Mouse (Mus musculus) heart, postnatal 0 days (tissue): ENCODE data around the gene Eras. TPM values are rescaled to one million over a fixed set of nuclear protein-coding genes. Genes with fewer than 3 reads are reported as not detected.

Source experiments
- ATAC-seq: fragments of 200-750 bp; cut with Nextera tagmentation; 2 replicates; pipeline ENCODE4 v1.8.0; 2017; ENCODE audit warnings: low read depth, moderate number of reproducible peaks, moderate library complexity; ENCODE audit not compliant: insufficient read depth
- DNase-seq: peaks from one replicate; pipeline ENCODE4 v3.0.0-alpha.2; 2016; ENCODE audit warnings: low spot score
- H3K27ac ChIP-seq: fragments of 300-500 bp; sonication (generic); 2 replicates; pipeline ENCODE4 v1.5.1; 2014; ENCODE audit warnings: low read depth, mild to moderate bottlenecking
- H3K27me3 ChIP-seq: fragments of 300-500 bp; sonication (generic); 2 replicates; pipeline ENCODE4 v1.6.1; 2014; ENCODE audit warnings: low read length, mixed read lengths; ENCODE audit not compliant: control insufficient read depth, insufficient read depth
- H3K36me3 ChIP-seq: fragments of 300-500 bp; sonication (generic); replicated peaks from 2 replicates; pipeline ENCODE4 v1.6.1; 2014; ENCODE audit warnings: low read length, mixed read lengths; ENCODE audit not compliant: control insufficient read depth, insufficient read depth
- H3K4me1 ChIP-seq: fragments of 300-500 bp; sonication (generic); 2 replicates; pipeline ENCODE4 v1.6.1; 2014; ENCODE audit warnings: antibody characterized with exemption; ENCODE audit not compliant: control insufficient read depth, insufficient read depth
- H3K4me2 ChIP-seq: fragments of 300-500 bp; sonication (generic); 2 replicates; pipeline ENCODE4 v1.6.1; 2014; ENCODE audit warnings: low read depth, mild to moderate bottlenecking, low read length, moderate library complexity
- H3K4me3 ChIP-seq: fragments of 300-500 bp; sonication (generic); 2 replicates; pipeline ENCODE4 v1.5.1; 2014; ENCODE audit warnings: low read depth, low read length
- H3K9ac ChIP-seq: fragments of 300-500 bp; sonication (generic); replicated peaks from 2 replicates; pipeline ENCODE4 v1.6.1; 2014; ENCODE audit warnings: low read depth, low read length, mixed read lengths
- H3K9me3 ChIP-seq: fragments of 300-500 bp; sonication (generic); replicated peaks from 2 replicates; pipeline ENCODE4 v1.6.1; 2016; ENCODE audit warnings: low read length; ENCODE audit not compliant: control insufficient read depth
- CTCF ChIP-seq: IDR thresholded peaks from 2 replicates; pipeline ENCODE4 v1.5.1; 2016; ENCODE audit warnings: antibody characterized with exemption, control low read depth, low read depth
- EP300 ChIP-seq: IDR thresholded peaks from 2 replicates; pipeline ENCODE4 v1.6.1; 2016; ENCODE audit warnings: antibody characterized with exemption, low read depth
- WGBS: fragments of 180-500 bp; shearing (Covaris S2); extraction: QIAGEN DNeasy Blood & Tissue Kit; methylation state at CpG from one replicate; pipeline ENCODE4 v1.1.7; 2014; 5-methylcytosine and 5-hydroxymethylcytosine counted together
- polyA plus RNA-seq: library from polyadenylated mRNA; unstranded; fragments of >200 nt; fragmentation: Nextera tagmentation; extraction: Ambion mirVana; gene quantifications from 2 replicates; pipeline ENCODE4 v1.2.1, GENCODE M21; 2015
- total RNA-seq: library from RNA; depleted of rRNA; stranded (reverse); fragments of >200 nt; gene quantifications from 2 replicates; pipeline ENCODE4 v1.2.3, GENCODE M21; 2014; ENCODE audit warnings: low replicate concordance; rRNA removed

Eras gene
- not detected in 2 replicates for total RNA-seq
- polyA plus RNA-seq, result not detected in 2 replicates

GRCm38 (mm10) chrX:7928270-7928790 is at the start of gene Eras:
TSS of gene Eras (minus strand) at chrX:7928607.
- Histone ChIP-seq H3K4me3 (no peak within 1 kb of the TSS), H3K4me2 (no peak within 1 kb of the TSS), H3K9me3 (no peaks in the 10 kb centered on the region), H3K27ac (no peak within 1 kb of the TSS), H3K4me1 (no peaks in the 10 kb centered on the region), H3K9ac (no peak within 1 kb of the TSS), H3K27me3 (peaks cover 23% of the 10 kb centered on the region), H3K36me3 (no peaks in the 10 kb centered on the region; the same call in 1 of the 2 replicates)
- 20% methylated on average over 17 of the region's 19 CpGs for WGBS
- ATAC-seq (no peak), DNase-seq (no peak)
- no peak for TF ChIP-seq EP300
- no peak for TF ChIP-seq CTCF

DNA sequence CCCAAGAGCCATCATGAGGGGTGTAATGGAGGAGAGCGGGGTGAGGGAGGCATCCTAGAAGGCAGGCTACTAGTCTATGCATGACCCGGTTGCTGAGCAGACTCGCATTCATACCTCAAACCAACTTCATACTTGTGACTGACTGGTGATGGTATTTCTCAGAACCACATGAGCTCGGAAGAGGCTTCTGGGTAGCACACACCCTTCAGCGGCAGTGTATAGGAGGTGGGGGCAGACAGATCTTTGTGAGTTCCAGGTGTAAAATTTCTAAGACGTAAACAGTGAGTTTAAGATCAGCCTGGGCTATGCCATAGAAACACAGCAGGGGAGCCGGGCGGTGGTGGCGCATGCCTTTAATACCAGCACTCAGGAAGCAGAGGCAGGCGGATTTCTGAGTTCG is 49.5 kb upstream of the Eras start, which contains the start of gene Gata1:
Gene Gata1, minus strand, starts transcription at position 180 of the 400 bp plus-strand sequence.
- DNase-seq (no peak), ATAC-seq (no peak)
- 90% methylated on average over 10 of the region's 11 CpGs for WGBS
- no peaks in the 10 kb centered on the region for H3K9me3 ChIP-seq
- H3K27ac ChIP-seq, result no peak within 1 kb of the TSS
- no peak for TF ChIP-seq CTCF
- TF ChIP-seq EP300, result no peak
- no peaks in the 10 kb centered on the region for H3K27me3 ChIP-seq
- no peak within 1 kb of the TSS for H3K4me3 ChIP-seq
- H3K36me3 ChIP-seq, result no peaks in the 10 kb centered on the region
- H3K9ac ChIP-seq, result no peak within 1 kb of the TSS
- no peaks in the 10 kb centered on the region for H3K4me1 ChIP-seq
- no peak within 1 kb of the TSS for H3K4me2 ChIP-seq

- Histone ChIP-seq H3K4me3 (no peak overlapping the region), H3K4me2 (no peak overlapping the region), H3K36me3 (no peaks in the 10 kb centered on the region), H3K9me3 (no peaks in the 10 kb centered on the region), H3K4me1 (no peaks in the 10 kb centered on the region), H3K27ac (no peak overlapping the region), H3K27me3 (no peaks in the 10 kb centered on the region), H3K9ac (no peak overlapping the region)
- ATAC-seq (no peak), DNase-seq (no peak)
- 42% methylated on average over 4 of the region's 4 CpGs for whole genome bisulfite sequencing
- TF ChIP-seq CTCF (no peak), EP300 (no peak)
Observed at GRCm38 (mm10) chrX:7971292-7971691, 42.9 kb upstream of the Eras start.

DNA sequence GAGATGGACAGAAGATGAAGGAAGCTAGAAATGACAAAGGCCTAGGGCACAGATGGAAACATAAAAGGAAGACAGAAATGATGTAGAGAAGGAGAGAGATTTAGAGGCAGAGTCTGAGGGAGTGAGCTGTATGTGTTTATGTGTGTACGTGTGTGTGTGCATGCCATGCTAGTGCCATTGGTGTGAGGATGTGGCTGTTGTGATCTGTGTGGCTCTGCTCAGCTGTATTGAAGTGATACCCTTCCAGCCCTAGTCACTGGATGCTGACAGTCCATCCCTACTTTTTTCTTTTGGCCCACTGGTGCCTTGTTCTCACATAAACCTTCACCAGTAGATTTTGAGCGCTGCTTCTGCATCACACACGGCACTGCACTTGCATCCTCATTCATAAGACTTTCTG is 40.5 kb upstream of the Eras start:
- Histone ChIP-seq H3K4me3 (no peak overlapping the region), H3K27me3 (no peaks in the 10 kb centered on the region), H3K36me3 (no peaks in the 10 kb centered on the region), H3K27ac (no peak overlapping the region), H3K4me1 (no peaks in the 10 kb centered on the region), H3K9me3 (no peaks in the 10 kb centered on the region), H3K4me2 (no peak overlapping the region), H3K9ac (no peak overlapping the region)
- 74% methylated on average over 3 of the region's 3 CpGs for WGBS
- ATAC-seq (no peak), DNase-seq (no peak)
- TF ChIP-seq CTCF (no peak), EP300 (no peak)

DNA sequence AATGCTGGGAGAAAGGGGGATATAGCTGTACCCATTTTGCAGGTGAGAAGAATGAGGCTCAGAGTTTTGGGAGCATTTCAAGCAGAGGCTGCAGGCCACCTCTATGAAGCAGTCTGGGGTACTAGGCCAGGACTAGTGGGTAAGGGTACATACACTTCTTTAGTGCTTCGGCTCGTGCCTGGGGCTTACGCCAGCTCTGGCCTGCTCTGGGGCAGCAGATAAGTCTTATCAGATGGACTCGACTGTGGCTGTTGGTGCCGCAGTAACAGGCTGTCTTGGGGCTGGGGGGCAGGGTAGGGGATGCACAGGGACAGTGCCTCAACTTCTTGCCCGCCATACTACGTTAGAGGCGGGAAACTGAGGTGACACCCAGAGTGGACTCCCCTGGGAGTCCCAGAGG is 39.8 kb upstream of the Eras start:
- Histone ChIP-seq H3K4me2 (no peak overlapping the region), H3K9me3 (no peaks in the 10 kb centered on the region), H3K36me3 (no peaks in the 10 kb centered on the region), H3K4me3 (no peak overlapping the region), H3K27ac (no peak overlapping the region), H3K27me3 (no peaks in the 10 kb centered on the region), H3K4me1 (no peaks in the 10 kb centered on the region), H3K9ac (no peak overlapping the region)
- ATAC-seq (no peak), DNase-seq (no peak)
- WGBS, result 48% methylated on average over 8 of the region's 8 CpGs
- TF ChIP-seq CTCF (no peak), EP300 (no peak)
